Mouse (Mus musculus) left cerebral cortex, adult 6 months (tissue): ENCODE results near the gene Ddx28. TPM values are rescaled to one million over a fixed set of nuclear protein-coding genes. Genes with fewer than 3 reads are reported as not detected.

Experiments used
- long read RNA-seq, 2 experiments: library from polyadenylated mRNA; unstranded; transcript quantifications; one replicate each; pipeline ENCODE4 v2.0.0; 2019 to 2020
- polyA plus RNA-seq: library from polyadenylated mRNA; unstranded; fragments of <200 nt; fragmentation: Nextera tagmentation; gene quantifications from 2 replicates; pipeline ENCODE4 v1.2.3, GENCODE M21; 2021

Ddx28 gene
- polyA plus RNA-seq: 13.1 and 17.4 TPM in 2 replicates
- long read RNA-seq, experiment 1, transcript Ddx28-201 (1 exons, 2,262 nt): major isoform, 129 of 129 reads
- long read RNA-seq, experiment 1, partial matches to known transcripts: 0 of 129 reads
- long read RNA-seq, experiment 1, other reads (novel, unspliced or antisense): 0 of 129 reads
- long read RNA-seq, experiment 2, transcript Ddx28-201 (1 exons, 2,262 nt): major isoform, 48 of 48 reads
- long read RNA-seq, experiment 2, partial matches to known transcripts: 0 of 48 reads
- long read RNA-seq, experiment 2, other reads (novel, unspliced or antisense): 0 of 48 reads

GRCm38 (mm10) chr8:106011643-106011986 is at the start of gene Ddx28:
Gene Ddx28 (minus strand): TSS chr8:106011882.

DNA sequence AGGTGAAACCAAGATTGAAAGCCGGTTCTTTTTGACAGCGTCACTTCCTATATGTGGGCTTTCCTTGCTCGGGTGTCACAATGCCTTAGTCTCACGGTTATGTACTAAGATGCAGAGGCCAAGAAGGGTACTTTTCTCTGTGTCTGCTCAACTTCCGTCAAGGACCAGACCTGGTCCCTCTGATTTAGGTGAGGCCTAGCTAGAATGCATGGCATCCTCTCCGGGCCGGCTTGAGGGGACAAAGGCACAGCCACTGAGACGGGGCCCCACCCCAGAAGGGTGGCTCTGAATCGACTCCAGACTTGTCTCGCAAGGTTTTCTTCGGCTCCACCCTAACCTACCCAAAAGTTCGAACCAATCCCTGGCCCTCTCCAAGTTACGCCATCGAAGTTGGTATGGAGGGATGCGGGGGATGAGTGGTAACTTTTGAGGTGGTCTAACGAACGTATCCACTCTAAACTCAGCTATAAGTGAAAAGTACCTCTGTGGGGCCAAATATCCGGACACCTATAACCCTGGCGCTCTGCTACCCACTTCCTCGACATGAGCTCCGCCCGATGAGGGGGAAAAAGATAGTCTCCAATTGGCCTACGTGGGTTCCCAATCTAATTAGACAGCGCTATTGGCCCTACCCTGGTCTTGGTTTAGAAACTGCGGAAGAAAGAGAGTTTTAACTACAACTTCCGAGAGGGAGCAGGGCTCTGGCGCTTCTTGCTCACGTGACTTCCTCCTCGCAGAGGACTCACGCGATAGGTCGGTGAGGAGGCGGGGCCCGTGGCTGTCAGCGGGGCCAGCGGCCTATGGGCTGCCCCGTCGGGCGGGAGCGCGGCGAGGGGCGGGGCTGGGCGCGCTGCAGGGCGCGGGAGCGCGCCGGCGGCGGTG is 47.3 kb upstream of the Ddx28 start, which contains the start of gene Nfatc3:
TSS of gene Nfatc3 (plus strand) at position 110 of the 882 bp plus-strand sequence.

DNA sequence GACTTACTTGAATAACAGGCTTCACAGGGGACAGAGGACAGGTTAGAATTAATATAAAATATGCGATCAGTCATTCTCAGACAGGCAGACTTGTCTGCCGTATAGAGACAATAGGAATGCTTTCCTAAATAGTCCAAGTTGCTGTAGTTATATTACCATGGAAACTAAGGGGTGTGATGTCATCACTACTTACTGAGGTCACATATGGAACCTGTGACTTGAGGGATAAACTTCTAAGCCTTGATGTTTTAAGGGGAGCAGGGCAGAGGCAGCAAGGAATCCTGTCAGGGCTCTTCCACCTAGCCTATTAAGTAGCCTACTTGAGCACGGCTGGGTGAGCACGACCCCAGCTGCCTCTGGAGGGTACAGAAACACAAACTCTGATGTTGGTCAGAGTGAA is 5.8 kb downstream of the Ddx28 start, which contains the start of gene Dpep2nb:
TSS of gene Dpep2nb (minus strand) at position 101 of the 400 bp plus-strand sequence.

DNA sequence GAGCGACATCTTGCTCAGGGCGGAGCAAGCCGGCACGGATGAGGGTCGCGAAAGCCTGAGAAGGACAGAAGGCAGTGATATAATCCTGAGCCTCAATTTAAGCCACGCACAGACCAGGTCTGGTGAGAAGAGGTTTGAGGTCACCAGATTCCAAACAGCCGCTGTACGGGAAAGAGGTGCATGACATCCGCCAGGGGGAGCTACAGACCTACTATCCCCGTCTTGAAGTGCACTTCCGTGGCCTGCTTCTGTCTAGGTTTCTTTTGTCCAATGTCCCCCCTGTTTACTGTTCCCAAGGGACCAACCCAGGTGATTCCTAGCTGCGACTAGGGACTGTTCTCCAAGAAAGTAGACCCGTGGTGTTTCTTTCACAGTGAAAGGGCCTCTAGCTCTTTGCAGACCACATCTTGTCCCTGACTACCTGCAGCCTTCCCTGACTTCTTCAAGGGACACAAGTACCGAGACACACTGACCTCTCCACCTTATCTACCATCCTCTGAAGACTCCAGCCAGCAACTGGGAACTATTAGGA is 20.8 kb downstream of the Ddx28 start, which contains the start of gene Dus2:
TSS of gene Dus2 (plus strand) at position 482 of the 532 bp plus-strand sequence.

DNA sequence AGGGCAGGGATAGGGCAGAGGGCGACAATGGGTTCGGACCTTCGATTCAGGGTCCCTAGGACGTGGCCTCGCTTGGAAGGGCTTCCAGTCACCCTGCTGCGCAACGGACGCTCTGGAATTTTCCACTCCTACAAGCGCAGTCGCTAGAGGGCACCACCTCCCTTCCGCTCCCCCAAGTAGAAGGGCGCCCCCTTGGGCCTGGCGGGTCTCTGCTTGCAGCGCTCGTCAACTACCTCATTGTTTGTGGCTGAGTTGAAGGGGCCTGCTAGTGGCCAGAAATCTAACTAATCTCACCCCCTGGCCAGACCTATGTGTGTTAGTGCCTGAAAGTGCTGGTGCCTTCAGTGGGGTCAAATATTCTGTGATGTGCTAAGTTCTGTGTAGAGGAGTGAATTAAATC is 32.4 kb downstream of the Ddx28 start, which contains the start of gene Dpep3:
TSS of gene Dpep3 (minus strand) at position 105 of the 400 bp plus-strand sequence.

GRCm38 (mm10) chr8:105965905-105966341 is 45.8 kb downstream of the Ddx28 start, which contains the start of gene Slc12a4:
Gene Slc12a4 (minus strand): TSS chr8:105966097.

Other genes with a start within 250 kb of the Ddx28 start
- 2.8 and 3.3 TPM in 2 replicates for gene Ranbp10, start 184.5 kb downstream of the Ddx28 start, polyA plus RNA-seq
- 0.19 and 0.27 TPM in 2 replicates for gene Tsnaxip1, start 184.2 kb downstream of the Ddx28 start, polyA plus RNA-seq
- gene Cenpt, start 158.6 kb downstream of the Ddx28 start, polyA plus RNA-seq: 13.4 and 14.0 TPM in 2 replicates
- gene Thap11, start 156.8 kb downstream of the Ddx28 start, polyA plus RNA-seq: 44.9 and 47.4 TPM in 2 replicates
- 139 and 147 TPM in 2 replicates for gene Nutf2, start 151.3 kb downstream of the Ddx28 start, polyA plus RNA-seq
- 17.4 and 18.3 TPM in 2 replicates for gene Edc4, start 131.0 kb downstream of the Ddx28 start, polyA plus RNA-seq
- 9.9 and 13.7 TPM in 2 replicates for gene Nrn1l, start 118.3 kb downstream of the Ddx28 start, polyA plus RNA-seq
- 2.7 and 3.6 TPM in 2 replicates for gene Pskh1, start 111.4 kb downstream of the Ddx28 start, polyA plus RNA-seq
- gene Ctrl, start 78.0 kb downstream of the Ddx28 start, polyA plus RNA-seq: 0.21 and 0.23 TPM in 2 replicates
- 175 and 188 TPM in 2 replicates for gene Psmb10, start 73.4 kb downstream of the Ddx28 start, polyA plus RNA-seq
- gene Lcat, start 68.5 kb downstream of the Ddx28 start, polyA plus RNA-seq: 23.8 and 26.1 TPM in 2 replicates
- 7.9 and 9.3 TPM in 2 replicates for gene Slc12a4, start 45.8 kb downstream of the Ddx28 start, polyA plus RNA-seq
- not detected in 2 replicates for gene Dpep3, start 32.5 kb downstream of the Ddx28 start, polyA plus RNA-seq
- 13.1 and 15.4 TPM in 2 replicates for gene Dus2, start 20.5 kb downstream of the Ddx28 start, polyA plus RNA-seq
- gene Dpep2nb, start 5.9 kb downstream of the Ddx28 start, polyA plus RNA-seq: 0.16 TPM in 1 of 2 replicates, not detected in the other
- 3.1 and 5.4 TPM in 2 replicates for gene Nfatc3, start 47.0 kb upstream of the Ddx28 start, polyA plus RNA-seq
- gene Esrp2, start 125.1 kb upstream of the Ddx28 start, polyA plus RNA-seq: 0.05 TPM in 2 replicates
- gene Pla2g15, start 138.5 kb upstream of the Ddx28 start, polyA plus RNA-seq: 8.3 and 10.1 TPM in 2 replicates
- 24.6 and 26.5 TPM in 2 replicates for gene Slc7a6, start 157.0 kb upstream of the Ddx28 start, polyA plus RNA-seq
- gene Slc7a6os, start 199.1 kb upstream of the Ddx28 start, polyA plus RNA-seq: 8.5 and 11.5 TPM in 2 replicates
- 27.2 and 39.6 TPM in 2 replicates for gene Prmt7, start 199.1 kb upstream of the Ddx28 start, polyA plus RNA-seq